Mouse (Mus musculus): Measurements from ENCODE around the gene Pgm2.

GRCm38 (mm10) chr5:64045502-64045901, 47.2 kb upstream of the Pgm2 start:
- TF ChIP-seq CTCF (IDR thresholded peaks at IDR 0.05; ENCODE audit: insufficient read depth, low read depth, low read length), result no peak
- TF ChIP-seq POLR2A (IDR thresholded peaks at IDR 0.05; ENCODE audit: insufficient read depth, low read depth, low read length), result no peak
